Mouse (Mus musculus) frontal cortex, adult (tissue): ENCODE results near the gene Reg1.
A peak's percentile ranks its signal among the peaks of the same experiment; 100 is the strongest.
"Not testable (repeated sequence)": the region's sequence is repeated elsewhere in the genome, so short reads cannot be mapped to it uniquely, and the experiment has no call there.

Source experiments
- ATAC-seq: cut with Nextera tagmentation; 2 replicates; pipeline ENCODE4 v1.9.2; 2017; ENCODE audit warnings: mild to moderate bottlenecking, moderate library complexity, mixed read lengths; ENCODE audit not compliant: low TSS enrichment

Gene Reg1

GRCm38 (mm10) chr6:78422411-78422810 is at the start of gene Reg1:
TSS of gene Reg1 (plus strand) at chr6:78422711.
- ATAC-seq: not testable (repeated sequence)

GRCm38 (mm10) chr6:78378765-78379164 is 43.7 kb upstream of the Reg1 start, which contains the start of gene Reg3d:
TSS of gene Reg3d (minus strand) at chr6:78378865.
- ATAC-seq: no peak

- ATAC-seq: no peak
Observed at GRCm38 (mm10) chr6:78380409-78380808, 42.1 kb upstream of the Reg1 start, which contains the start of gene Reg3a. TSS of gene Reg3a (plus strand) at chr6:78380709.

GRCm38 (mm10) chr6:78385609-78386008 is 36.9 kb upstream of the Reg1 start:
- ATAC-seq: no peak

GRCm38 (mm10) chr6:78395323-78395722 is 27.2 kb upstream of the Reg1 start, which contains the start of gene Reg2:
TSS of gene Reg2 (plus strand) at chr6:78395623.
- not testable (repeated sequence) for ATAC-seq

GRCm38 (mm10) chr6:78425497-78425896 is 3.0 kb downstream of the Reg1 start:
- ATAC-seq: no peak

- no peak for ATAC-seq
Observed at GRCm38 (mm10) chr6:78447202-78447601, 24.7 kb downstream of the Reg1 start.

GRCm38 (mm10) chr6:78448409-78448808 is 25.9 kb downstream of the Reg1 start:
- no peak for ATAC-seq

GRCm38 (mm10) chr6:78452804-78453203 is 30.3 kb downstream of the Reg1 start:
- ATAC-seq: no peak

GRCm38 (mm10) chr6:78460191-78460825 is 37.8 kb downstream of the Reg1 start:
- peak; percentile 100 for ATAC-seq

GRCm38 (mm10) chr6:78462360-78462759 is 39.8 kb downstream of the Reg1 start:
- ATAC-seq: no peak

GRCm38 (mm10) chr6:78463266-78463665 is 40.8 kb downstream of the Reg1 start:
- ATAC-seq: no peak

GRCm38 (mm10) chr6:78468772-78469171 is 46.3 kb downstream of the Reg1 start, which contains the start of gene Reg3g:
TSS of gene Reg3g (minus strand) at chr6:78468872.
- no peak for ATAC-seq

- no peak for ATAC-seq
Observed at GRCm38 (mm10) chr6:78469287-78469686, 46.8 kb downstream of the Reg1 start.
